Mouse (Mus musculus) gastrocnemius, postnatal 14 days (tissue): ENCODE measurements around the gene Wfikkn1. TPM values are rescaled to one million over a fixed set of nuclear protein-coding genes. Genes with fewer than 3 reads are reported as not detected.

Experiments
- DNase-seq: peaks from one replicate; pipeline ENCODE4 v3.0.0; 2021; ENCODE audit warnings: mixed read lengths
- intact Hi-C: fragments of 180-260 bp; cut with DNase I; formaldehyde crosslinking; loops from one replicate; pipeline ENCODE4 v1.15.1; 2025; ENCODE audit warnings: low total_unique reads
- total RNA-seq, 2 experiments: library from RNA; stranded (reverse); gene quantifications; 2 replicates each; pipeline ENCODE4 v1.2.3; 2021

Wfikkn1 gene
- total RNA-seq, 2 experiments from 2014 or later, result 0.49 to 0.55 TPM

- intact Hi-C loops, result no loop called here
- DNase-seq, result no peak
Observed at GRCm38 (mm10) chr17:25842509-25842908, 38.1 kb downstream of the Wfikkn1 start.

GRCm38 (mm10) chr17:25841117-25841880 is 39.4 kb downstream of the Wfikkn1 start, which contains the start of gene Gm20683:
Gene Gm20683 (minus strand): TSS chr17:25841763.
- intact Hi-C loops, result no loop called here
- DNase-seq, result no peak

- intact Hi-C loops, result no loop called here
- no peak for DNase-seq
Observed at GRCm38 (mm10) chr17:25840519-25840918, 40.1 kb downstream of the Wfikkn1 start.

GRCm38 (mm10) chr17:25839455-25840235 is 41.0 kb downstream of the Wfikkn1 start:
- intact Hi-C loops, result no loop called here
- no peak for DNase-seq

DNA sequence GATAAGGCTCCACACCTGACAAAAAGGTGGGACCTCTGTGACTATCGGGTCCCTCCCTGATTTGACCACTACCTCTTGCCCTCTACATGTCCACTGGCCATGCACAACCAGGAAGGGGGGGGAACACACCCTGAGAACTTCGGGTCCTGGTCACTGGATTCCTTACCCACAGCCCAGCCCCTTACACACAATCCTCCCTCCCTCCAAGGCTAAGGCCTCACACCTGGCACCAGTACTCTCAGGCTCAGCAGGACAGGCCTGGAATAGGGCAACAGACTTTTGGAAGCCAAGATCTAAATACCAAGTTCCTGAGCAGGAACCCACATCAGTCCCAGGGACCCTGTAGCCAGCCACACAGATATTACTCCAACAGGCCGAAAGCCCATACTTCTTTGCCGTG is 41.8 kb downstream of the Wfikkn1 start:
- no peak for DNase-seq
- intact Hi-C loops, result no loop called here

- no peak for DNase-seq
- intact Hi-C loops, result no loop called here
Observed at GRCm38 (mm10) chr17:25837533-25837932, 43.1 kb downstream of the Wfikkn1 start.

GRCm38 (mm10) chr17:25837076-25837410 is 43.6 kb downstream of the Wfikkn1 start, which contains the start of gene Rhbdl1:
Gene Rhbdl1 (minus strand): TSS chr17:25837295.
- intact Hi-C loops, result no loop called here
- DNase-seq, result peak; percentile 78

DNA sequence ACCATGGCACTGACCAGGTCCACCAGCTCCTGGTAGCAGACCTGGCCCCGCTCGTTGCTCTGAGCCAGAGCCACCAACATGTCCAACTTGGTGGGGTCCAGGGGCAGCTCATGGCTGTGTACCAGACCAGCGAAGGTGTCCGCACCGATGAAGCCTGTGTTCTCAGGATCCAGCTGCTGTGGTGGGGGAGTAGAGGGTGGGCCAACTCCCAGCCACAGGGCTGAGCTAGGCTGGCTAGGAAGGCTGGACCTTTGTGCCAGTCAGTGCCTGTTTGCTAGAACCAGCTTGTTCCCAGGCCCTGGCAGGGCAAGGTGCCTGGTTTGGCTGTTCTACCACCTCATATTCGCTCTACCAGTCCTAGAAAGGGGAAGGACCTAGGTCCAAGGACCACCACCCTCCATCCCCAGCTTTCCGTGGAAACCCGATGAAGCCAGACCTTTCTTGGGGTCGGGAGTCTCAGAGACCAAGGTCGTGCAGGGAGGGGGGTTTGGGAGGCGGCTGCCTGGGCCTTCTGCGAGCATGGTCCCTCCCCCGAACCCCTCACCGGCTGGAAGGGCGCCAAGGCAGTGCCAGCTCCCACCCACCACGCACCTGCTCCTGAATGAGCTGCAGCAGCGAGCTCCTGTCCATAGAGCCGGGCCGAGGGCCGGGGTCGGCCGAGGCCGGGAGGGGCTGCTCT is 44.1 kb downstream of the Wfikkn1 start:
- intact Hi-C loops, result no loop called here
- no peak for DNase-seq

DNA sequence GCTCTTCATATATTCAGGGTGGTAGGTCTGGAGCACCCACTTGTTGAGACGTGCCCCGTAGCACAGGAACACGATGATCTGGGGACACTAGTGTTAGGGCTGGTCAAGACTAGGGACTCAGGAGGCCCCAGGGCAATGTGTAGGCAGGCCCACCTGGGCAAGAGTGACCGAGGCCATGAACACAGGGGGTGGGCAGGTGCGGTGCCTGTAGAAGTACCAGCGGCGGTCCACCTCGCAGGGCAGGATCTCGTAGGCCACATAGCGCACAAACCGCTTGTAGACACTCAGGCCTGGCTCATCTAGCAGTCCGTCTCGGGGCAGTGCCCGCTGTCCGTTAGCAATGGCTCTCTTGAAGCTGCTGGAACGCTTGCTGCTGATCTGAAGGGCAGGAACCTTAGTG is 44.8 kb downstream of the Wfikkn1 start:
- DNase-seq, result no peak
- intact Hi-C loops, result no loop called here

GRCm38 (mm10) chr17:25835301-25835700 is 45.4 kb downstream of the Wfikkn1 start:
- no peak for DNase-seq
- intact Hi-C loops, result no loop called here

DNA sequence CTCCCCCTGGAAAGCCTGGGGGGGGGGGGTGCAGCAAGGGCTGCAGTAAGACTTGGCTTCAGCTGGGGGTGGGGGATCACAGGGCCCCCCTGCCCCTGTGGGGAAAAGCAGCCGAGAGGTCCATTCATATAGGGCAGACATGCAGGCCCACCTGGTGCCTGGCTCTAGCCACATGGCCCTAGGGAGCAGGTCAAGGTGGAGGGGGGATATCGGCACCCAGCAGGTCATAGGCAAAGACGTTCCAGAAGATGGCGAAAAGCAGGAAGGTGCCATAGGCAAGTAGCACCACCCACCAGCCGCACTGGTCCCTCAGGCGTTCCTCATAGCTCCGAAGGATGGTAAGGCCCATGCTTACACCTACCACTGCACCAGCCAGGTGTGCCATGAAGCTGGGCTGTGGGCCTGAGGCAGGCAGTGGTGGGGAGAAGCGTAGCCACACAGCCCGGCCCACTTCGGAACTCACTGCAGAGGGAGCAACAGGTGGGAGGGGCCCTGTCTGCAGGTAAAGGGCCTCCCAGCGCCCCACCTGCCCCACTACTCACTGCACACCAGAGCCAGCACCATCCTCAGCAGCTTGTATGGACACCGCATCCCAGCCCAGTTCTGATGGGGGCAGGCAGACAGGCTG is 45.9 kb downstream of the Wfikkn1 start:
- intact Hi-C loops, result no loop called here
- no peak for DNase-seq

GRCm38 (mm10) chr17:25833961-25834594 is 46.6 kb downstream of the Wfikkn1 start:
- DNase-seq, result no peak
- intact Hi-C loops, result no loop called here

- peak; percentile 95 for DNase-seq
- intact Hi-C loops, result no loop called here
Observed at GRCm38 (mm10) chr17:25833291-25833663, 47.4 kb downstream of the Wfikkn1 start, which contains the start of gene Stub1. Gene Stub1 (minus strand): TSS chr17:25833404.

DNA sequence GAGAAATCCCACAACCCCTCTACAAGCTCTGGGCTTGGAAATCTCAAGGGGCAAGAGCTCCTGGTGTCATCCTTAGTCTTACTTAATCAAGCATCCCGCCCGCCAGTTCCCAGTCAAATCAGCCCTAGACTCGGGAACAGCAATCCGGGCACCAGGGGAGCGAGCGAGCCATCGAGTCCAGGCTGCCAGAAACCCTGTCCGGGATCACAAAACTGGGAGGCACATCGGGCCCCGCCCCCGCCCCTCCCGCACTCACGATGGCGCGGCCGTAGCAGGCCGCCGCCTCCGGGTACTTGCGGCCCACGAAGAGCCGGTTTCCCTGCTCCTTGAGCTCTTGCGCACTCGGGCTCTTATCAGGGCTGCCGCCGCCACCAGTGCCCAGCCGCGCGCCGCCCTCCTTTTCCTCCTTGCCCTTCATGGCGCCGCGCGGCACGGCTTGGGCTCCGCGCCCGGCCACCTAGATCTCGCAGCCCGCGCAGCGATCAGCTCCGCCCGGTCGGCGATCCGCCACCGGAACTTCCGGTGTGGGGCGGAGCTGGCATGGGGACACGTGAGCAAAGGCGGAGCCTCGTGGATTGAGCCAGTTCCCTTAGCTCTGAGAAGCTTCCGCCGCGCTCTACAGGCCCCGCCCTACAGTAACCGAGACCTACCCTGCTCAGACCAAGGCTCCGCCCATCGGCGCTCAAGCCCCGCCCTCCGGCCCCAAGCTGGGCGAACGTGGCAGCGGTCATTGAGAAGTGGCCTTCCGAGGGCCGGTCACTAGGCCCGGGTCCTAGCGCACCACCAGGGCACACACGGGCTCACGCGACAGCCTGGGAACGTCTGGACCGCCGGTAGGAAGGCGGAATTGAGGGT is 48.0 kb downstream of the Wfikkn1 start:
- peak; percentile 100 for DNase-seq
- intact Hi-C loops, result no loop called here

- intact Hi-C loops, result no loop called here
- DNase-seq, result peak; percentile 55
Observed at GRCm38 (mm10) chr17:25831451-25832281, 49.0 kb downstream of the Wfikkn1 start.

GRCm38 (mm10) chr17:25830806-25831431 is 49.7 kb downstream of the Wfikkn1 start:
- intact Hi-C loops, result no loop called here

GRCm38 (mm10) chr17:25830200-25830753 is 50.4 kb downstream of the Wfikkn1 start:
- intact Hi-C loops, result no loop called here
- DNase-seq, result no peak

More at GRCm38 (mm10) chr17:25830806-25831431, 49.7 kb downstream of the Wfikkn1 start:
- DNase-seq, result no peak
